Mouse (Mus musculus): ENCODE results near the gene Fam117b.

Fam117b gene

DNA sequence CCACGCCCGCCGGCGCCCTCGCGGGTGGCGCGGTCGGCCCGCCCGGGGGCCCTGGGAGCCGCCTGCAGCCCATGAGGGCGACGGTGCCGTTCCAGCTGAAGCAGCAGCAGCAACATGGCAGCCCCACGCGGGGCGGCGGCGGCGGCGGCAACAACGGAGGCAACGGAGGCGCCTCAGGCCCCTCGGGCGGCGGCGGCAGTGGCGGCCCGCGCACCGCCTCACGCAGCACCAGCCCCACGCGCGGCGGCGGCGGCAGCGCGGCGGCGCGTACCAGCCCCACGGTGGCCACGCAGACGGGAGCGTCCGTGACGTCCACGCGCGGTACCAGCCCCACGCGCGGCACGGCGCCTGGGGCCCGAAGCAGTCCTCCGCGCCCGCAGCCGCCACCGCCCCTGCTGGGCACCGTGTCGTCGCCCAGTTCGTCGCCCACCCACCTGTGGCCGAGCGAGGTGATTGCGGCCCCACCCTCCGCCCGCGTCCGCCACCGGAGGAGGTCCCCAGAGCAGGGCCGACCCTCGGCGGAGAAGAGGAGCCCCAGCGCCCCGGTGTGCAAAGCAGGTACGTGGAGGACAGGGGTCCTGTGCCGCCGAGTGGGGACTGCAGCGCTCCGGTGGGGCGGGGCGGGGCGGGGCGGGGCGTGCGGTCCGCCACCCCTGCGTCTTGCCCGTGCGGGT lies 526 bp downstream of the Fam117b start:
- peak; percentile 43 to 44 for DNase-seq (ENCODE audit: low read depth in 2 of 2, low spot score in 2 of 2)

- DNase-seq (ENCODE audit: low read depth in 2 of 2, low spot score in 2 of 2) = no peak
Measured at GRCm38 (mm10) chr1:59913869-59914225, 1.0 kb downstream of the Fam117b start.

DNA sequence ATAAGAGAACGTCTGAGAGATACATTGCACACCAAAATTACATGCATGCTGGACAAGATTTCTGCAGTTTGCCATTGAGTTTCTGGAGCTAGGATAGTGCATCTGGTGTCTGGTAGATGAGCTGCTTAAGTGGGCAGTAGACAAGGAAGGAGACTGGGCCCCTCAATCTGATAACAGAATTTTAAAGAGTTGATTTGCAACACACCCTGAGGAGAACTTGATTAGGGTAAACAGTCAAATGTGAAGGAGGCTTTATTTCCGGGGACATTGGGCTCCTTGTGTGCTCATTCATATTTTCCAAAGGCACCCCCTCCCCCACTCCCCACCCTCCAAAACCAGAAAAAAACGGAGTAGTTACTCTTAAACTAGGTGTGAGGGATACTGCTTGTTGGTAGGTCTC lies 2.0 kb downstream of the Fam117b start:
- no peak for DNase-seq (ENCODE audit: low read depth in 2 of 2, low spot score in 2 of 2)

- DNase-seq (ENCODE audit: low read depth in 2 of 2, low spot score in 2 of 2) = no peak
Measured at GRCm38 (mm10) chr1:59915843-59916610, 3.2 kb downstream of the Fam117b start.

DNA sequence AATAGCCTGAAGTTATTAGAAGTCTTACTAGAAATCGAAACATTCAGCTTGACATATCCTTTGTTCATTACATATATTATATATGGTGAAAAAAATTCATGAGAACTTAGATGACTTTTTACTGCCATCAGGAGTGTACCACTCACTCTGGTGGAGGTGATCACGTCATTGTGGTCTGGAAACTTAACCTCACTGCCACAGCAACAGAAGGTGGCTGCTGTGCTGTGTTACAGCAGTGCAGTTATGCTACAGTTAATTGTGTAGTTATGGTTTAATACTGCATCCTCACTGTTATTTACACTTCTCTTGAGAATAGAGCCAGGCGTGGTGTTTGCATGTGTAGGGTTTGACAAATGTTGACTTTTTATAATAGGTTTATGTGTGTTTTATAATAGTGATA lies 4.6 kb downstream of the Fam117b start:
- peak; percentile 59 to 79 for DNase-seq (ENCODE audit: low read depth in 2 of 2, low spot score in 2 of 2)

DNA sequence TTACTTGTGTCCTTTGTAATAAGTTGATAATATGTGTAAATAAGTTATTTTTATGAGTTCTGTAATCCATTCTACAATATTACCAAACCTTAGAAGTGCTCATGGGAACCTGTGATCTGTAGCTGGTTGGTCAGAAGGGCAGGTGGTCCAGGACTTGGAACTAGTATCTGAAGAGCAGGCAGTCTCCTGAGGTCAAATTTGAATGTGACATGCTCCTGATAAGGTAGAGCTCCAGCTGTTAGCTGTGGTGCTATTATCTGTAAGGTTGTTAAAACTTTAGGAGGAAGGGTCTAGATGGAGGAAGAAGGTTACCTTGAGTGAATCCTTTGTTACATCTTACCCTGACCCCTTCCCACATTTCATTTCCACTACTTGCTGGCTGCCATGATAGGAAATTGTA lies 5.3 kb downstream of the Fam117b start:
- no peak for DNase-seq (ENCODE audit: low read depth in 2 of 2, low spot score in 2 of 2)

DNA sequence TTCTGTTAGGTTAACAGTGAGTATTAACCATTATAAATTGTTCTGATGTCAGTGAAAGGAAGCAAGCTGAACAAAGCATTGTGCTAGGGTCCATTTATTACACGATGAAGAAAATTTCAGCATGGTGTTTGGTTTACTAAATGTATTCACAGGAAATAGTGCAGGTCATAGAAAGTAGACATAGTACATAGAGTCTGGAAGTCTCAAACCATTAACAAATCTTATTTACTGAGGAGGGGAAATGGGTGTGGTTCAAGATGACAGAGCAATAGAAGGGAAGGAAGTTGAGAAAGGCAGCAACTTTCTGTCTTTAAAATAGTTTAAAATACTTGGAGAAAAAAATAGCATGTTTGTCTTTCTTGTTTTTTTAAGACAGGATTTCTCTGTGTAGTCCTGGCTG lies 10.4 kb downstream of the Fam117b start:
- no peak for DNase-seq (ENCODE audit: low read depth in 2 of 2, low spot score in 2 of 2)

GRCm38 (mm10) chr1:59923673-59924072 lies 10.9 kb downstream of the Fam117b start:
- no peak for DNase-seq (ENCODE audit: low read depth in 2 of 2, low spot score in 2 of 2)

DNA sequence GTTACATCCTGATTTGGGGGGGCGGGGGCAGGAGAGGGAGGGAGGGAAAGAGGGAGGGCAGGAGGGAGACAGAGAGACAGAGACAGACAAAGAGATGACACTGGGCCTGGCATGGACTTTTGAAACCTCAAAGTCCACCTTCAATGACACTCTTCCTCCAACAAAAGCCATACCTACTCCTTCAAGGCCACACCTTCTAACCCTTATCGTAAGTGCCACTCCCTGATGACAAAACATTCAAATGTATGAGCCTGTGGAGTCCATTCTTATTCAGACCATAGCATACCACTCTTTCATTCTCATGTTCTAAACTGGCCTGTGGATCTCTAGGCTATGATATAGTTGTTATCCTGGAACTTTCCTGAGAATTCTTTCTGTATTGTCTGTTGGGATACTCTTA lies 11.6 kb downstream of the Fam117b start:
- no peak for DNase-seq (ENCODE audit: low read depth in 2 of 2, low spot score in 2 of 2)

GRCm38 (mm10) chr1:59926021-59926672 lies 13.3 kb downstream of the Fam117b start:
- no peak for DNase-seq (ENCODE audit: low read depth in 2 of 2, low spot score in 2 of 2)

GRCm38 (mm10) chr1:59927131-59927680 lies 14.4 kb downstream of the Fam117b start:
- no peak for DNase-seq (ENCODE audit: low read depth in 2 of 2, low spot score in 2 of 2)

DNA sequence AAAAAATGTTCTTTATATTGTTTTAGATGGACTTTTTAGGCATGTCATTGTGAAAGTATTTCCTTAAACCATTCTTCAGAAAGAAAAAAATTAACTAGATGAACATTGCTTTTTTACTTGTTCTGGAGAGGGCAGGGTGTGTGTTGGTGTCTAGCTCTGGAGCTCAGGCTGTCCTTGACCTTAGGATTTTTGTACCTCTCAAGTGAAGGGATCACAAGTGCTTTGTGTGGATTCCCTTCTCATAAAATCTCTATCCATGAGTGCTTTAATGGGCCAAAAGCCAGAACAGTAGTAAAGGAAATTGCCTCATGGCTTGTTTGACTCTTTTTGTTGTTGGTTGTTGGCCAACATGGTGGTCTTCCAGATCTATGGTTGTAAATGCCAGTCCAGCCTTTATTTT lies 18.1 kb downstream of the Fam117b start:
- DNase-seq (ENCODE audit: low read depth in 2 of 2, low spot score in 2 of 2) = no peak

DNA sequence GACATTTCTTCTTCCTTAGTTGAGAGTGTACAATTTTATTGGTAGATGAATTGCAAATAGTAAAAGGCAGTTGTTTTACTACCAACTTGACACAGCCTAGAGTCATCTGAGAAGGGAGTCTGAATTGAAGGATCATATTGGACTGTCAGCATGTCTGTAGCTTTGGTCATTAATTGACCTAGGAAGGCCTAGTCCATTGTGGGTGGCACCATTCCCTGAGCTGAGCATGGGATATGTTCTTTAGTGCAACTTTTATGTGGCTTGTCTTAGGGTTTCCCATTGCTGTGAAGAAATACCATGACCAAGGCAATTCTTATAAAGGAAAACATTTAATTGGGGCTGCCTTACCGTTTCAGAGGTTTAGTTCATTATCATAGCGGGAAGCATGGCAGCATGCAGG lies 20.2 kb downstream of the Fam117b start:
- no peak for DNase-seq (ENCODE audit: low read depth in 2 of 2, low spot score in 2 of 2)

GRCm38 (mm10) chr1:59941063-59941462 lies 28.3 kb downstream of the Fam117b start:
- no peak for DNase-seq (ENCODE audit: low read depth in 2 of 2, low spot score in 2 of 2)

GRCm38 (mm10) chr1:59942057-59942790 lies 29.4 kb downstream of the Fam117b start:
- DNase-seq (ENCODE audit: low read depth in 2 of 2, low spot score in 2 of 2) = no peak

DNA sequence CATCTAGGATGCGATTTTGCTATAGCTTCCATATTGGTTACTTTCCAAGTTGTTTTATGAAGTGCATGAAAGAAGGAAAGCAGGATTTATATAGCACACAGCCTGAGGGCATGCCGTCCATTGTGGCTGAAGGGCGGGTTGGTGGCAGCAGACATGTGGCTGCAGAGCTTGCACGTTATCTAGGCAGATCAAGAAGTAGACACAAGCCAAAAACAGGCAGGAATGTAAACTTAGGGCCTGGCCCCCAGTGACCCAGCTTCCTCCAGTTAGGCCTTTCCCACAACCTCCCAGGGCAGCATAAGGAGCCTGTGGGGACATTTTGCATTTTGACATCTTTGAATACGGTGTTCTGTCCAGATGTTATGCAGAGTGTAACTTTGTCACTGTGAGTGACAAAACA lies 31.0 kb downstream of the Fam117b start:
- no peak for DNase-seq (ENCODE audit: low read depth in 2 of 2, low spot score in 2 of 2)

- DNase-seq (ENCODE audit: low read depth in 2 of 2, low spot score in 2 of 2) = no peak
Measured at GRCm38 (mm10) chr1:59945969-59946368, 33.2 kb downstream of the Fam117b start.

GRCm38 (mm10) chr1:59947509-59947908 lies 34.7 kb downstream of the Fam117b start:
- no peak for DNase-seq (ENCODE audit: low read depth in 2 of 2, low spot score in 2 of 2)

GRCm38 (mm10) chr1:59957206-59957605 lies 44.4 kb downstream of the Fam117b start:
- no peak for DNase-seq (ENCODE audit: low read depth in 2 of 2, low spot score in 2 of 2)

DNA sequence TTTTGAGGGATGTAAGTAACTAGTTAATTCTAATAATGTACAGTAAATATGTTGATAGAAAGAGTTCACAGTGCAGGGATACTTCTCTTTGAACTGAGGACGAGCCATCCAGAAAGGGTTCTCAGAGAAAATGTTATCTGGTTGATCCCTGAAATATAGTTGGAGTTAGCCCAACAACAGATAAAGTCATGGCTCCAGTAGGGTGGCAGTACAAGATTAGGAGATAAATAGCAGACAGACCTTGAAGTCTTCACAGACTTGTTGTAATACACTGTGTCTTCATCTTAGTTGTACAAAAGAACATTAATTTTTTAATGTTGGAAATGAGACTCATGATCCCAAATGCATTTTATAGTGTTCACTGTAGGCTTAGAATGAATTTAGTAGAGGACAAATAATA lies 47.1 kb downstream of the Fam117b start:
- DNase-seq (ENCODE audit: low read depth in 2 of 2, low spot score in 2 of 2) = no peak

- no peak for DNase-seq (ENCODE audit: low read depth in 2 of 2, low spot score in 2 of 2)
Measured at GRCm38 (mm10) chr1:59966171-59966785, 53.5 kb downstream of the Fam117b start.

All from CD8-positive naive resting alpha-beta T cell, adult 2 months (primary cell).